Mouse (Mus musculus): ENCODE measurements around the gene Twf2.

- no peak for TF ChIP-seq CTCF (IDR thresholded peaks at IDR 0.05)
- TF ChIP-seq EP300 (IDR thresholded peaks at IDR 0.05): no peak
These were observed 48.8 kb upstream of the Twf2 start for GRCm38 (mm10) chr9:106154106-106154505.

Data from lung, postnatal 0 days (tissue).